Mouse (Mus musculus) forebrain, embryonic 11.5 days (tissue): ENCODE results near the gene Cfap299. TPM values are rescaled to one million over a fixed set of nuclear protein-coding genes. Genes with fewer than 3 reads are reported as not detected.

Experiments used
- ATAC-seq: fragments of 200-750 bp; cut with Nextera tagmentation; replicated peaks from 2 replicates; pipeline ENCODE4 v1.8.0; 2017; ENCODE audit warnings: moderate TSS enrichment; ENCODE audit not compliant: low FRiP score
- DNase-seq: peaks from one replicate; pipeline ENCODE4 v3.0.0-alpha.2; 2017; ENCODE audit warnings: low spot score
- H3K27ac ChIP-seq: fragments of 300-500 bp; sonication (generic); 2 replicates; pipeline ENCODE4 v1.5.1; 2014; ENCODE audit warnings: low read depth, low read length
- H3K27me3 ChIP-seq: fragments of 300-500 bp; sonication (generic); 2 replicates; pipeline ENCODE4 v1.6.1; 2014; ENCODE audit warnings: mild to moderate bottlenecking, low read length, mixed read lengths; ENCODE audit not compliant: control insufficient read depth, insufficient read depth
- H3K36me3 ChIP-seq: fragments of 300-500 bp; sonication (generic); 2 replicates; pipeline ENCODE4 v1.6.1; 2014; ENCODE audit warnings: mild to moderate bottlenecking, low read length, moderate library complexity, mixed read lengths; ENCODE audit not compliant: control insufficient read depth, insufficient read depth
- H3K4me1 ChIP-seq: fragments of 300-500 bp; sonication (generic); replicated peaks from 2 replicates; pipeline ENCODE4 v1.6.1; 2014; ENCODE audit warnings: low read length, mixed read lengths; ENCODE audit not compliant: control insufficient read depth, insufficient read depth
- H3K4me2 ChIP-seq: fragments of 300-500 bp; sonication (generic); 2 replicates; pipeline ENCODE4 v1.6.1; 2014; ENCODE audit warnings: low read depth, mild to moderate bottlenecking, low read length, moderate library complexity, mixed read lengths; ENCODE audit not compliant: severe bottlenecking
- H3K4me3 ChIP-seq: fragments of 300-500 bp; sonication (generic); 2 replicates; pipeline ENCODE4 v1.5.1; 2014; ENCODE audit warnings: low read depth, low read length
- H3K9ac ChIP-seq: fragments of 300-500 bp; sonication (generic); 2 replicates; pipeline ENCODE4 v1.6.1; 2014; ENCODE audit warnings: low read length
- H3K9me3 ChIP-seq: fragments of 300-500 bp; sonication (generic); 2 replicates; pipeline ENCODE4 v1.6.1; 2016; ENCODE audit warnings: low read length, mixed read lengths; ENCODE audit not compliant: control insufficient read depth
- WGBS: fragments of 180-500 bp; shearing (Covaris S2); extraction: QIAGEN DNeasy Blood & Tissue Kit; methylation state at CpG from one replicate; pipeline ENCODE4 v1.1.7; 2014; 5-methylcytosine and 5-hydroxymethylcytosine counted together
- polyA plus RNA-seq: library from polyadenylated mRNA; unstranded; fragments of >200 nt; fragmentation: Nextera tagmentation; extraction: Ambion mirVana; gene quantifications from 2 replicates; pipeline ENCODE4 v1.2.1, GENCODE M21; 2014

Cfap299 gene
- polyA plus RNA-seq, 1 experiment from 2014 or later, result 0.23 TPM

DNA sequence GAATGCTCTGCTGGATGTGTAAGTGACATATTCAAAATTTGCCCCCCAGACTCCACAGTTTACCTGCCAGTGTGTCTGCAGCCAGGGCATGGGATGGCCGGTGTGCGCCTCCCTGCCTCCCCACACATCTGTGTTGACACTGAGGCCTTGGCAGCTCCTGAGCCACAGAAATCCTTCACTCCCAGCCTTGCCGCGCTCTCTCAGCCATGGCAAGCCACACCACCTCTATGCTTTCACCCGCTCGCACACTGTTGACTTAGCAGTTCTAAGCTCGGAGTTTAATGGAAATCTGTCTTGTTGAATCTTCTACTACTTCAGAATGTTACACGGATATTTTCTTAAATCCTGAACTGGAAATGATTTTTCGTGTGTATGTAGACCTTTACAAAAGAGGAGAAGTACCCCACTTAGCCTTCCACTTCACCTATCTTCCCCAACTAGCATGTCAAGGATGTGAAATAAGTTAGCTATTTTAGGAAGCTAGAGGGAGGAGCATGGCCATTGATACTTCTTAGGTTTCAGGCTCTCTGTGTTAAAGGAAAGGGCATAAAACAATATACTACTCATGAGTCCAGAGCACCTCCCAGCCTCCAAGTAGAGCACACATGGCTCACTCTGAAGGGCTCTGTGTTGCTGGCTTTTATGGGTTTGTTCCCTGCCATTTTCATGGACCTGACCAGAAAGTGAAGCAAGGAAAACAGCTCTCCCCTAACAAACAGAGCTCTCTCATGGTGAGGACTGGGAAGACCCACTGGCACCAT lies 87.5 kb downstream of the Cfap299 start:
- Histone ChIP-seq H3K27ac (no peak overlapping the region), H3K4me1 (no peaks in the 10 kb centered on the region), H3K4me2 (no peak overlapping the region), H3K9ac (no peak overlapping the region), H3K9me3 (no peaks in the 10 kb centered on the region), H3K4me3 (no peak overlapping the region), H3K27me3 (no peaks in the 10 kb centered on the region), H3K36me3 (no peaks in the 10 kb centered on the region)
- ATAC-seq (no peak), DNase-seq (no peak)
- WGBS, result 91% methylated on average over 9 of the region's 9 CpGs

DNA sequence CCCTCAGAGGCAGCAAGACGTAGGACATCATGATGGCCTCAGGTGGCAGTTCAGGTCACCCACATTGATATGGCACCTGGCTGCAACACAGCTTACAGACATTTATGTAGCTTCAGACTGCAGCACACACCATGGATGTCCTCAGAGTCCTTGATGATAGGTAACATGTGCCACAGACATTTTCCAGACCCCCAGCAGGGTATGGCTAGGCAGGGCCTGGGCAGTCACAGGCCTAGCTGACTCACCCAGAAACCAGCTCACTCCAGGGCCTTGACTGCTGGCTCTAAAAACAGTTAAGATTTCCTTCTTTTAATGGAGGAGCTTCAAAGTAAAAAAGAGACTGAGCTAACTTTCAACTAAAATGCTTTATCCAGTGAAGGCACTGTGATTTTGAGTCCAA lies 95.9 kb downstream of the Cfap299 start:
- Histone ChIP-seq H3K27me3 (no peaks in the 10 kb centered on the region), H3K4me3 (no peak overlapping the region), H3K4me1 (no peaks in the 10 kb centered on the region), H3K9me3 (no peaks in the 10 kb centered on the region), H3K9ac (no peak overlapping the region), H3K4me2 (no peak overlapping the region), H3K27ac (no peak overlapping the region), H3K36me3 (no peaks in the 10 kb centered on the region)
- ATAC-seq (no peak), DNase-seq (no peak)
- 95% methylated on average over 1 of the region's 1 CpGs for WGBS

GRCm38 (mm10) chr5:98426112-98426511 lies 97.0 kb downstream of the Cfap299 start:
- DNase-seq (no peak), ATAC-seq (no peak)
- Histone ChIP-seq H3K36me3 (no peaks in the 10 kb centered on the region), H3K9me3 (no peaks in the 10 kb centered on the region), H3K9ac (no peak overlapping the region), H3K4me3 (no peak overlapping the region), H3K27ac (no peak overlapping the region), H3K4me1 (no peaks in the 10 kb centered on the region), H3K27me3 (no peaks in the 10 kb centered on the region), H3K4me2 (no peak overlapping the region)
- 90% methylated on average over 5 of the region's 5 CpGs for WGBS

DNA sequence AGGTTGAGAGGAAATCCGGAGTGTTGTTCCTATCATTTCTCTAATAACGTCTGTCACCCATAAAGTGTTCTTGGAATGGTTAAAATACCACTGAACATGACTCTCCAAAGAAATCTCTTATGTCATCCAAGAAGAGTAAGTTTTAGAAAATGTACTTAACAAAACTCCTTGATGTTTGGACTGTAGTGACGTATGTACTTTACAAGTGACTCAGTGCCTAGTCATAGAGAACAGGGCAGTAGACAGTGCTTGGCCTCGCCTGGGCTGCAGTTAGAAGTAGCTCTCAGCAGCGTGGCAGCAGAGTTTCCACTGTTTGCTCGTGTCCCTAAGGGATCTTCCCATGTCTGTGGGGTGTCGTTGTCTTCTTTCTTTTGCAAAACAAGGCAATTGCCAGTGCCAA lies 101.0 kb downstream of the Cfap299 start:
- Histone ChIP-seq H3K4me2 (no peak overlapping the region), H3K4me1 (no peaks in the 10 kb centered on the region), H3K27ac (no peak overlapping the region), H3K27me3 (no peaks in the 10 kb centered on the region), H3K9ac (no peak overlapping the region), H3K9me3 (no peaks in the 10 kb centered on the region), H3K36me3 (no peaks in the 10 kb centered on the region), H3K4me3 (no peak overlapping the region)
- no peak for DNase-seq
- ATAC-seq, result no peak
- WGBS, result 79% methylated on average over 7 of the region's 7 CpGs

- Histone ChIP-seq H3K9ac (no peak overlapping the region), H3K27me3 (no peaks in the 10 kb centered on the region), H3K9me3 (no peaks in the 10 kb centered on the region), H3K27ac (no peak overlapping the region), H3K4me1 (no peaks in the 10 kb centered on the region), H3K4me3 (no peak overlapping the region), H3K36me3 (no peaks in the 10 kb centered on the region), H3K4me2 (no peak overlapping the region)
- no peak for ATAC-seq
- WGBS, result 73% methylated on average over 3 of the region's 3 CpGs
- no peak for DNase-seq
Measured at GRCm38 (mm10) chr5:98438686-98439085, 109.6 kb downstream of the Cfap299 start.

GRCm38 (mm10) chr5:98446771-98447462 lies 117.8 kb downstream of the Cfap299 start:
- Histone ChIP-seq H3K4me1 (no peaks in the 10 kb centered on the region), H3K27me3 (no peaks in the 10 kb centered on the region), H3K36me3 (no peaks in the 10 kb centered on the region), H3K4me2 (no peak overlapping the region), H3K4me3 (no peak overlapping the region), H3K9ac (no peak overlapping the region), H3K9me3 (no peaks in the 10 kb centered on the region), H3K27ac (no peak overlapping the region)
- ATAC-seq (no peak), DNase-seq (no peak)
- 90% methylated on average over 12 of the region's 12 CpGs for WGBS

DNA sequence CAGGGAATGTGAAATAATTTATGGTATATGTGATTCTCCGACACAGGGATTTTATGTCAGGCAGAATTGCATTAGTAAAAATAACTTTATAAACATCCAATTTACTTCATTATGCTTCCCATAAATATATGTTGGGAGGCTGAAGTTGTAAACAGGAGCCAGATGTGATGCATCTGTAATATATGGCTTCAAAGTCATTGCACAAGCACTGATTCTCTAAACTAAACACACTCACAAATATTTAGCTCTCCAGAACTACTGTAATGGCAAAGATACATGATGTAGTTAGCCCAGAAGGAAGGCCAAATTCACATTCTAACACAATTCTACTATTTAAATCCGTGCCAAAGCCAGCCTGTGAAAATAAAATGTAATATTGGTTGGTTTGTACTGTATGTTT lies 120.8 kb downstream of the Cfap299 start:
- Histone ChIP-seq H3K36me3 (no peaks in the 10 kb centered on the region), H3K9me3 (no peaks in the 10 kb centered on the region), H3K27ac (no peak overlapping the region), H3K4me1 (no peaks in the 10 kb centered on the region), H3K4me3 (no peak overlapping the region), H3K9ac (no peak overlapping the region), H3K4me2 (no peak overlapping the region), H3K27me3 (no peaks in the 10 kb centered on the region)
- ATAC-seq, result no peak
- DNase-seq, result no peak
- WGBS, result 90% methylated on average over 2 of the region's 2 CpGs

DNA sequence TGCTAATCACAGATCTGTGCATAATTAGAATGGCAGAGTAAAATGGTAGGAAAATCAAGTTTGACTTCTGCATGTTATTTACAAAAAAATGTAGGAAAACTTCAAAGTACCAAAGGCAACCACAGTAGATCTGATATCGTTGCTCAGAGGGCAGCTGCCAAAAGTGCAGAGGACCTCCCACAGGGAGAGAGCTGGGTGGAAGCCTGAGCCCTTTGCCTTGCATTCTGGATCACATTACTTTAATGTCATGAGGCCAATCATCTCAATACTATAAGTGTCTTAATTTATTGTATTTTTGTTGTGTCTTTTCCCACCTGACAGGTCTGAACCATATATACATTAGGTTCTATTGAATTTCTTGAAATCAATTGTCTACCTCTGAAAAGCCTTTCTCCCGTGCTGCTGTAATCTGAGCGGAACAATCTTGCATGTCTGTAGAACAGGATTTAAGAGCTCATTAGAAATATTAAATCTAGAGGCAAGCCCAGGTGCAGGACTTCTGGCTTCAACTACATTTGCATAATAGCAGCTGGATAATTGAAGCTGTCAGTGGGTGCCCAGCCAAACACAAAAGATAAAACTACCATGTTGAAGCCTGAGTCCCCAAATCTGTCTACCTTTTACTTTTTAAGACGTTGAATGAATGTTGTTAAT lies 137.9 kb downstream of the Cfap299 start:
- Histone ChIP-seq H3K9me3 (no peaks in the 10 kb centered on the region), H3K27ac (no peak overlapping the region), H3K4me1 (no peaks in the 10 kb centered on the region), H3K4me3 (no peak overlapping the region), H3K36me3 (no peaks in the 10 kb centered on the region), H3K9ac (no peak overlapping the region), H3K4me2 (no peak overlapping the region), H3K27me3 (no peaks in the 10 kb centered on the region)
- ATAC-seq (no peak), DNase-seq (no peak)
- 40% methylated on average over 4 of the region's 4 CpGs for WGBS
